ENCODE assay signal across 21 mouse cellular contexts in the genomic region with DNA sequence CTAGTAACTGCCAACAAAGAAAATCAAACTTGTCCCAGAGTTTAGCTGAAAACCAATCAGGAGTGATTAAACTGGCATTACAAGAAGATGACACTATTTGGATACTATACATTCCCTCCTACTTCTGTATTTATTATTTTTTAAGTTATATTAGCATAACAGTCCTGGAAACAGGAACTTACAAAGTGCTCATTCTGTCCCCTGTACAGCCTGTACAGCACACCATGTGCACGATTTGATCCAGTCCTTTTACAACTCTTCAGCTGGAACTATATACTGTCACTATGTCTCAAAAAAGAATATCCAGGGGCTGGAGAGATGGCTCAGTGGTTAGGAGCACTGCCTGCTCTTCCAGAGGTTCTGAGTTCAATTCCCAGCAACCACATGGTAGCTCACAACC.
"Had no signal": no experiment of that assay in that cellular context is flagged by ENCODE, and none has a peak within 500 bp of the region (broad histone marks: within the 10 kb centered on the region; RNA-seq: fewer than 3 reads in every experiment).

No protein-coding gene starts in this region.

- H3K9me3 ChIP-seq: kidney, embryonic 15.5 days; lung, embryonic 15.5 days; midbrain, embryonic 12.5 days; midbrain, embryonic 15.5 days; neural tube, embryonic 13.5 days had no signal

- H3K4me3 ChIP-seq: kidney, embryonic 15.5 days; left cerebral cortex, adult 2 months; lung, embryonic 15.5 days; midbrain, embryonic 12.5 days; midbrain, embryonic 15.5 days; myocyte; neural tube, embryonic 13.5 days had no signal

- ATAC-seq: midbrain, embryonic 15.5 days had no signal

- H3K27me3 ChIP-seq: kidney, embryonic 15.5 days; lung, embryonic 15.5 days; midbrain, embryonic 12.5 days; midbrain, embryonic 15.5 days; neural tube, embryonic 13.5 days had no signal

- DNase-seq: kidney, adult 11 months; kidney, adult 8-10 months; kidney, postnatal 10 days; kidney, postnatal 36 days; layer of hippocampus, postnatal 36 days; lung, adult 18-20 months; lung, postnatal 10 days; lung, postnatal 36 days; retina, postnatal 1 day; right cerebral cortex, postnatal 14 days; right cerebral cortex, postnatal 4 days; thymus, adult 18-20 months; thymus, postnatal 14 days; thymus, postnatal 4 days had no signal
